Mouse (Mus musculus): ENCODE measurements around the gene Malrd1. TPM values are rescaled to one million over a fixed set of nuclear protein-coding genes. Genes with fewer than 3 reads are reported as not detected.

Malrd1 gene
- polyA plus RNA-seq, 1 experiment, result 0.07 TPM

DNA sequence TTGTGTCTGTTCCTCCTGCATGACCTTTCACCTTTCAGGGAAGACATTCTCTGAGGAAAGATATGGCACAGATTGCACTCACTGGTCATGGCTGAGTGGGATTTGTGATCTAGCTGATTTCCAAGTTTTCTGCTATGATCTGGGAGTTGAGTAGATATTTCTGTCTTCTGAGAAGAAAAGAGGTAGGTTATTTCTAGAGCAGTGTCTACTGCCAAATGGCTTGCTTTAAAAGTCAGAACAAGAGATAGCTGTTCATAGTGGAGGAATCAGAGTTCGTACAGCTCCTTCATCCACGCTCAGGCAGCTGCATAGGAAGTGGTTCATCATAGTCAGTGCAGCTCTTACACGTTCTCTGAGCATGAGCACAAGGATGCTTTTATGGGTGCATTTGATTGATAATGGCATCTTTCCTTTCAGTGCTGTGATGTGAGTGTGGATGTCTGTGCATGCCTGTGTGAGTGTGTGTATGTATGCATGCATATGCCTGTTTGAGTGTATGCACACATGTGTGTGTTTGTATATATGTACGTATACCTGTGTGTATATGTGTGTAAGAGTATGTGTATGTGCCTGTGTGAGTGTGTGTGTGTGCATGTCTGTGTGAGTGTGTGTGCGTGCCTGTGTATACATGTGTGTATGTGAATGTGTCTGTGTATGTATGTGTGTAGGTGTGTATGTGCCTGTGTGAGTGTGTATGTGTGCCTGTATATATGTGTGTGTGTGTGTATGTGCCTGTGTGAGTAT is 637.1 kb downstream of the Malrd1 start:
- no peak for DNase-seq
- no peaks in the 10 kb centered on the region for H3K36me3 ChIP-seq (ENCODE audit: control insufficient read depth, insufficient read depth, low read length)
- H3K27ac ChIP-seq (ENCODE audit: control insufficient read depth, insufficient read depth, low read length), result no peak overlapping the region
- no peaks in the 10 kb centered on the region for H3K27me3 ChIP-seq (ENCODE audit: control insufficient read depth, insufficient read depth, low read length)
- WGBS, result 88% methylated on average over 5 of the region's 5 CpGs
- no peaks in the 10 kb centered on the region for H3K4me1 ChIP-seq (replicated peaks; ENCODE audit: control insufficient read depth, insufficient read depth, low read length)
- no peak overlapping the region for H3K4me3 ChIP-seq (ENCODE audit: control insufficient read depth, insufficient read depth, low read length)
- TF ChIP-seq CTCF (IDR thresholded peaks at IDR 0.05; ENCODE audit: borderline replicate concordance, control insufficient read depth, extremely low read depth, insufficient read depth, low read length, poor library complexity) (no peak), POLR2A (IDR thresholded peaks at IDR 0.05; ENCODE audit: control insufficient read depth, extremely low read depth, insufficient read depth, low read length, poor library complexity) (no peak)

GRCm38 (mm10) chr2:16168611-16169010 is 642.3 kb downstream of the Malrd1 start:
- no peak overlapping the region for H3K4me3 ChIP-seq (ENCODE audit: control insufficient read depth, insufficient read depth, low read length)
- TF ChIP-seq CTCF (IDR thresholded peaks at IDR 0.05; ENCODE audit: borderline replicate concordance, control insufficient read depth, extremely low read depth, insufficient read depth, low read length, poor library complexity) (no peak), POLR2A (IDR thresholded peaks at IDR 0.05; ENCODE audit: control insufficient read depth, extremely low read depth, insufficient read depth, low read length, poor library complexity) (no peak)
- DNase-seq, result no peak
- WGBS, result 86% methylated on average over 2 of the region's 2 CpGs
- no peaks in the 10 kb centered on the region for H3K27me3 ChIP-seq (ENCODE audit: control insufficient read depth, insufficient read depth, low read length)
- H3K27ac ChIP-seq (ENCODE audit: control insufficient read depth, insufficient read depth, low read length), result no peak overlapping the region
- no peaks in the 10 kb centered on the region for H3K4me1 ChIP-seq (replicated peaks; ENCODE audit: control insufficient read depth, insufficient read depth, low read length)
- no peaks in the 10 kb centered on the region for H3K36me3 ChIP-seq (ENCODE audit: control insufficient read depth, insufficient read depth, low read length)

- TF ChIP-seq CTCF (IDR thresholded peaks at IDR 0.05; ENCODE audit: borderline replicate concordance, control insufficient read depth, extremely low read depth, insufficient read depth, low read length, poor library complexity) (no peak), POLR2A (IDR thresholded peaks at IDR 0.05; ENCODE audit: control insufficient read depth, extremely low read depth, insufficient read depth, low read length, poor library complexity) (no peak)
- DNase-seq, result no peak
- Histone ChIP-seq H3K27me3 (ENCODE audit: control insufficient read depth, insufficient read depth, low read length) (no peaks in the 10 kb centered on the region), H3K36me3 (ENCODE audit: control insufficient read depth, insufficient read depth, low read length) (no peaks in the 10 kb centered on the region), H3K4me3 (ENCODE audit: control insufficient read depth, insufficient read depth, low read length) (no peak overlapping the region), H3K4me1 (replicated peaks; ENCODE audit: control insufficient read depth, insufficient read depth, low read length) (no peaks in the 10 kb centered on the region), H3K27ac (ENCODE audit: control insufficient read depth, insufficient read depth, low read length) (no peak overlapping the region)
These were observed 645.8 kb downstream of the Malrd1 start for GRCm38 (mm10) chr2:16172086-16172485.

DNA sequence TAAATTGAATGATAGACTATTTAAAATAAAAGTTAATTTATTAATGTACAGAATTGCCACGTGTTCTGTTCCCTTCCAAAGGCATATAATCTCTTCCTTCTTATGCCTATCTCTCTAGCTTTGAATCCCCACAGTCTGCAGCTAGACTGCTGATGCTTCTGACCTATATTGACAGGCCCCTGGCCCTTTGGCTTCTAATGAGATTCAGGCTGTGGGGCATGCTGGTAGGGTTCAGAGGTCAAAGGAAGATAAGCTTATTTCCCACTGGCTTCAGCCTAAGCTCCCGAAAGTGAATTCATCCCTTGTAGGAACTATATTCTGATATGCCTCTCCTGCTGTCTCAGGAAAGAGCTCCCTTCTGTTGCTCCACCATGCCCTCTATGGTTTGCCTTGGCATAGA is 647.1 kb downstream of the Malrd1 start:
- 82% methylated on average over 2 of the region's 2 CpGs for WGBS

GRCm38 (mm10) chr2:16182140-16182539 is 655.9 kb downstream of the Malrd1 start:
- no peaks in the 10 kb centered on the region for H3K27me3 ChIP-seq (ENCODE audit: control insufficient read depth, insufficient read depth, low read length)
- no peak overlapping the region for H3K27ac ChIP-seq (ENCODE audit: control insufficient read depth, insufficient read depth, low read length)
- no peak for DNase-seq
- H3K4me1 ChIP-seq (replicated peaks; ENCODE audit: control insufficient read depth, insufficient read depth, low read length), result no peaks in the 10 kb centered on the region
- TF ChIP-seq CTCF (IDR thresholded peaks at IDR 0.05; ENCODE audit: borderline replicate concordance, control insufficient read depth, extremely low read depth, insufficient read depth, low read length, poor library complexity), result no peak
- TF ChIP-seq POLR2A (IDR thresholded peaks at IDR 0.05; ENCODE audit: control insufficient read depth, extremely low read depth, insufficient read depth, low read length, poor library complexity), result no peak
- WGBS, result 94% methylated on average over 2 of the region's 2 CpGs
- no peak overlapping the region for H3K4me3 ChIP-seq (ENCODE audit: control insufficient read depth, insufficient read depth, low read length)
- H3K36me3 ChIP-seq (ENCODE audit: control insufficient read depth, insufficient read depth, low read length), result no peaks in the 10 kb centered on the region

More for the DNA sequence above, 647.1 kb downstream of the Malrd1 start:
- H3K27ac ChIP-seq (ENCODE audit: control insufficient read depth, insufficient read depth, low read length), result no peak overlapping the region
- no peak for DNase-seq
- no peak overlapping the region for H3K4me3 ChIP-seq (ENCODE audit: control insufficient read depth, insufficient read depth, low read length)
- TF ChIP-seq POLR2A (IDR thresholded peaks at IDR 0.05; ENCODE audit: control insufficient read depth, extremely low read depth, insufficient read depth, low read length, poor library complexity) (no peak), CTCF (IDR thresholded peaks at IDR 0.05; ENCODE audit: borderline replicate concordance, control insufficient read depth, extremely low read depth, insufficient read depth, low read length, poor library complexity) (no peak)
- H3K27me3 ChIP-seq (ENCODE audit: control insufficient read depth, insufficient read depth, low read length), result no peaks in the 10 kb centered on the region
- no peaks in the 10 kb centered on the region for H3K4me1 ChIP-seq (replicated peaks; ENCODE audit: control insufficient read depth, insufficient read depth, low read length)
- H3K36me3 ChIP-seq (ENCODE audit: control insufficient read depth, insufficient read depth, low read length), result no peaks in the 10 kb centered on the region

- Histone ChIP-seq H3K36me3 (ENCODE audit: control insufficient read depth, insufficient read depth, low read length) (no peaks in the 10 kb centered on the region), H3K4me3 (ENCODE audit: control insufficient read depth, insufficient read depth, low read length) (no peak overlapping the region)
These were observed 656.9 kb downstream of the Malrd1 start for GRCm38 (mm10) chr2:16183158-16183557.

More at GRCm38 (mm10) chr2:16183158-16183557, 656.9 kb downstream of the Malrd1 start:
- WGBS, result 89% methylated on average over 2 of the region's 2 CpGs
- TF ChIP-seq CTCF (IDR thresholded peaks at IDR 0.05; ENCODE audit: borderline replicate concordance, control insufficient read depth, extremely low read depth, insufficient read depth, low read length, poor library complexity), result no peak
- TF ChIP-seq POLR2A (IDR thresholded peaks at IDR 0.05; ENCODE audit: control insufficient read depth, extremely low read depth, insufficient read depth, low read length, poor library complexity), result no peak
- Histone ChIP-seq H3K4me1 (replicated peaks; ENCODE audit: control insufficient read depth, insufficient read depth, low read length) (no peaks in the 10 kb centered on the region), H3K27ac (ENCODE audit: control insufficient read depth, insufficient read depth, low read length) (no peak overlapping the region), H3K27me3 (ENCODE audit: control insufficient read depth, insufficient read depth, low read length) (no peaks in the 10 kb centered on the region)
- no peak for DNase-seq
